Mouse (Mus musculus) retina, embryonic 14.5 days (tissue): ENCODE measurements around the gene Rsl24d1.
A peak's percentile ranks its signal among the peaks of the same experiment; 100 is the strongest.
"Not testable (repeated sequence)": the region's sequence is repeated elsewhere in the genome, so short reads cannot be mapped to it uniquely, and the experiment has no call there.

Source experiments
- DNase-seq: peaks from one replicate; pipeline ENCODE4 v3.0.0-alpha.2; 2015; ENCODE audit warnings: low spot score

The Rsl24d1 gene

DNA sequence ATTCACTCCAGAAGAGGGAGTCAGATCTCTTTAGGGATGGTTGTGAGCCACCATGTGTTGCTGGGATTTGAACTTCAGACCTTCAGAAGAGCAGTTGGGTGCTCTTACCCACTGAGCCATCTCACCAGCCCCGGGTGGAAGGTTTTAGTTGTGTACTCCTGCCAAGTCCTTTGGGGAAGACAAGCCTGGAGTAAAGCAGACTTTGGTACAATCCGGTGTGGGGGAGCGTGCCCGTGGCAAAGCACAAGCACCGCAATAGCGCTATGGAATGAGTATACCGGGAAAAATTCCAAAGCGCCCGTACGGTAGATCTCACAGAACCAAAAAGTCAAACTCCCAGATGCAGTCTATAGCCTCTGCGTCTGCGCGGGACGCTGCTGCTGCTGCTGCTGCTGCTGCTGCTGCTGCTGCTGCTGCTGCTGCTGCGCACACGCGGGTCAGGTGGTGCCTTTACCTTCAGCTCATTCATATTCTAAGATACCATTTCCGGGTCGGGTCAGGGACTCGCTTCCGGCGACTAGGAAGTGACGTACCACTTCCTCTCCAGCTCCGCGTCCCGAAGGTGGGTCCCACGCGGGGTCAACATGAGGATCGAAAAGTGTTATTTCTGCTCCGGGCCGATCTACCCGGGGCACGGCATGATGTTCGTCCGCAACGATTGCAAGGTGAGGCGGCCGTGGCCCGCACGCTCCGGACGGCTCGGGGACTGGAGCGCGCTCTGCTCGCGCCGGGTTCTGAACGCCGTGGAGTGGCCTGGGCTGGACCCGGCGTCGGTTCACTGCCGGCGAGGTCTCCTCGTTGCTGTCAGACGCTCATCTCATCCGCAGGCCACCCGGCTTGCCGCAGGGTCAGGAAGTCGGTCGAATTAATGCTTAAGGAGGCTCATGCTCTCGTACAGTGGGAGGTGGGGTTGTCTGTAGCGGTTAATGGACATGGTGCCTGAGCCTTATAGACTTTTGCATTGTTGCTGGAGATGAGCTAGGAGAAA, at the start of gene Rsl24d1:
Gene Rsl24d1 (plus strand): TSS at position 508 of the 988 bp plus-strand sequence.
- DNase-seq = peak; percentile 88

DNA sequence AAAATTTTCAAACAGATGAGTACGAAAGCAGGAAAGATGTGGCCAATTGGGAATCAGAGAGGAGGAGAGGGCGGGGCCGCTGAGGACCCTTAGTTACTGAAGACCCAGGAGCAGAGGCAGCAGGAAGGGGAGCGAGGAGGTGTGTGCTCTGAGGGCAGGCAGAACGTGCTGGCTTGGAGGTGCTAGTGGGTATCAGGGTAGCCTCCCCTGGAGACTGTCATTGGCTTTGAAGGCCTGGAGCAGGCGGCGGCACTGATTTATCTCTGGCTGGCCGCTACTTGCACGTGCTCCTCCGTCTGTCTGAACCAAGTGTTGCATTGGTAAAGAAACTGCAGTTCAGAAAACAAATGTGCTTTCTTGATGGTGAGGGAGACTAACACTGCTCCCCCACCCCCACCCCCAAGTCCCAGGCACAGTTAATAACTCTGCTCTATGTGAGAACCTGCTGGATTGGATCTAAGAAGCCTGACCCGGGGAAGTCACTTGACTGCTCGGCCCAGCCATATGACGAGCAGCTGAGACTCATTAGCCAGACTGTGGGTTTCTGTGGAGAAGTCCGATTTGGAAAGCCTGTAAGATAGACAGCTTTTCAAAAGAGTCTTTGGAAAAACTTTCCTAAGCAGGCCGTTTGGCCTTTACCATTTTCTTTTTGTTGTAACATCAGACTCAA, 49.5 kb upstream of the Rsl24d1 start:
- DNase-seq = peak; percentile 23

DNA sequence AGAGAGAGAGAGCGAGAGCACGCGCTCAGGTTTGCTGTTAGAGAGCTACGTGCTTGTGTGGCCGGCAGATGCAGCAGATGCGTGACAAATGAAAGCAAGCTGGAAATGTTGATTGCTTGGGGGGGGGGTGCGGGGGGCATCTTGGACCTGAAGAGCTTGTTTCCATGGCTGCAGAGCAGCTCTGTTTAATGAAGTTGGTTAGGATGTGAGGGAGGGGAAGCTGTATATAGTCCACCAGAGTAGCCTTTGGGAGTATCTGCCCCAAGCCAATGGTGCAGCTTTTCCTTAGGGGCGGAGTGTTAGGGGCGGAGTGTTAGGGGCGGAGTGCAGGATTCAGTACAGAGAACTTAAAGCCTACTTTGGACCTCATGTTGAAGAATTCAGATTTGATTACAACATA, 46.1 kb upstream of the Rsl24d1 start:
- no peak for DNase-seq

DNA sequence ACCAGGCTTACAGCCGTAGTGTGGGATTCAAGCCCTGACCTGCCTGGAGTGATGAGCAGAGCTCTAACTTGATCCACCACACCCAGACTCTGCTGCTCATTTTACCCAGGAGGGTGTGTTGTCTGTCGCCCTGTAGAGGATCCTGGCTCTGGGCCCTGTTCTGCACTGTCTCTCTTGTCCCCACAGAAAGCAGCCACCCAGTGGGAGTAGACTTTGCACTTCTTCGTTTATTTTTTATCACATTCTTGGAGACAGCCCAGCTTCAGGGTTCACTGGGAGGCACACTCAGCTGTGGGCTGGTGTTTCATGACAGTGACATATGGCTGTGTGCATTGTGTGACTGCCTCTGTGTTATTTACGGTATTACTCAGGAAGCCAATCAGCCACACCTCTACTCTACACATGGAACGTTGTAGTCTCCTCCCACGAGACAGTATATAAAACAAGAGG, 45.0 kb upstream of the Rsl24d1 start:
- no peak for DNase-seq

DNA sequence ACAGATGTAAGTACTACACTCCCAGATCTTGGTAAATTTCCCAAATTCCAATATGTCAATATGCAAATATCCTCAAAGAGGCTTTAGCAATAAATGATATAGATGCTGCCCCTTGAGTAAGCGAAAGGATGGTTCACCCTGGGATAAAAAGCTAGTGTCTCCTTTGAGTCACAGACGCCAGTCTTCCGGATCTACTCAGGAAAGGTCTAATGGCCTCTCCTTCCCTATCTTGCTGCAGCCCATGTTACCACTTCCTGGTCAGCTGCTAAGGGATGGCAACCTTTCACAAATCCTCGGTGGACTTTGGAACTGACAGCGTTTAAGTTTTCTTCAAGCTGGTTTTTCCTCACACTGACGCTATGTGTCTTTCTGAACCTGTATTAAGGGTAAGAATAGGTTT, 44.5 kb upstream of the Rsl24d1 start:
- DNase-seq = no peak

DNA sequence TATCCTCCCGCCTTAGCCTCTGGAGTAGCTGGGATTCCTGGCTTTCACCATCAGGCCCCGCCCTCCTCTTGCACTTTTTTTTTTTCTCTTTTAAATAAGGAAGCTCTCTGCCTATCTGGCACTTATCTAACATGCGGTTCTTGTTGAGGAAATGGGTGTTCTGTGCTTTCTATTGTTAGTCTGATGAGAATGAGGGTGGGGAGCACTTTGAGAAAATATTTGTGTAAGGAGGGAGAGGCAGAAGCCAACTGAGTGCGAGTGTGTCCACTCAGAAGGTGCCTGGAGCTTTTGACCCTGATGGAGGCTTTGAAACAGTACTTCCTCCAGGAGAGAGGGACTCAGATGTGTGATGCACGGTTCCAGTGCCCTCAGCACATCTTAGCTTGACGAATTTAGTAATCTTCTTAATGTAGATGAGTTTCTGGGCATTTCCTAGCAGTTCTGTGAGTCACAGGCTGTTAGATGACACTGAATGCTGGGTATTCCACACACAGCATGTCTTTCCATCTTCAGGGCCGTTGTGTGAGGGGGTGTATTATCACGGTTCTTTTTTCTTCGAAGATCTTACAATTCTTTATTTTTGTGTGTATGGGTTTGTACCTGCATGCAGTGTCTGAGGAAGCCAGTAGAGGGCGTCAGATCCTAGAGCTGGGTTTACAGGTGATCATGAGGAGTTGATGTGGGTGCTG, 42.1 kb upstream of the Rsl24d1 start:
- no peak for DNase-seq

DNA sequence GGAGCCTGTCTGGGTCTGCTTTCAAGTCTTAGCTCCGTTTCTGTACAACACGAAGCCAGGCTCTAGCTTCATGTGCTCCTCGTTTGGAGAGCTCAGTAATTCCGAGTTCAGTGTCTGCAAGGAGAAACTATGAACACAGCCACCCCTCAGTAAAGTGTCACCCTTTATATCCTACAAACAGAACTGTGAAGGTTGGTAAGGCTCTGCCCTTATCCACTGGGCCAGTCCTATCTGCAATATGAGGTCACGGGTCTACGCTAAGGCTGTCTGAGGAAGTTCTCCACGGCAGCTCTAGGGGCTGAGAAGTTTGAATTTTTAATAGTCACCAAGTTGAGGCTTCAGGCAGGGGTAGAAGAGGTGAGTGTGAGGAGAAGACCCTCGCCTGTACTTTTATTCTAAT, 40.8 kb upstream of the Rsl24d1 start:
- DNase-seq = no peak

DNA sequence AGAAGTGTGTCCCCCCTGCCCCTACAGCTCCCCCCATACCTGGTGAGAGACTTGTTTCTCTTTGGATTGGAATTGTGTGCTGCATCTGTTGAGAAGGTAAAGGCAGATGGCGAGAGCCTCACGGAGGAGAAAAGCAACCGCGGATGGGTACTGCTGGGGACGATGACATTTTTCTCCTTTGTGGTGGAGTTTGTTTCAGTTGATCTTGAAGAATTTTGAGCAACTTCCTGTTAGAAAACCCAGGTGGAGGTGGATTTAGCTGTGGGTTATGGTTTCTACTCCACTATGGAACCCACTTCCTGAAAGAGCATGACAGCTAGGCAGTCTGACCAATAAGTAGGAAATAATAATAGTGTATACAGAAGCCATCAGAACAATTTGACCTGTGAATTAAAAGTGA, 40.1 kb upstream of the Rsl24d1 start:
- no peak for DNase-seq

DNA sequence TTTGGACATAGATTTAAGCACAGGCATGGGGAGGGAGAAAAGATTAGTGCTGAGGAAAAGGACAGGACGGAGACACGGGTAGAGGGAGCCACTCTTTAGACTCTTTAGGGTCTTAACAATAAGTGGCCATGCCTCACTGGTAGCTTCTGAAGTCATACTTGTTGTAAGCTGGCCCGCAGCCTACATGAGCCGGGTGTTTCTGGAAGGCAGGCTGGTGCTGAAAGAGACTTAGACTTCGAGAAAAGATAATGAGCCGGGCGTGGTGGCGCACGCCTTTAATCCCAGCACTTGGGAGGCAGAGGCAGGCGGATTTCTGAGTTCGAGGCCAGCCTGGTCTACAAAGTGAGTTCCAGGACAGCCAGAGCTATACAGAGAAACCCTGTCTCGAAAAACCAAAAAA, 33.9 kb upstream of the Rsl24d1 start:
- not testable (repeated sequence) for DNase-seq

DNA sequence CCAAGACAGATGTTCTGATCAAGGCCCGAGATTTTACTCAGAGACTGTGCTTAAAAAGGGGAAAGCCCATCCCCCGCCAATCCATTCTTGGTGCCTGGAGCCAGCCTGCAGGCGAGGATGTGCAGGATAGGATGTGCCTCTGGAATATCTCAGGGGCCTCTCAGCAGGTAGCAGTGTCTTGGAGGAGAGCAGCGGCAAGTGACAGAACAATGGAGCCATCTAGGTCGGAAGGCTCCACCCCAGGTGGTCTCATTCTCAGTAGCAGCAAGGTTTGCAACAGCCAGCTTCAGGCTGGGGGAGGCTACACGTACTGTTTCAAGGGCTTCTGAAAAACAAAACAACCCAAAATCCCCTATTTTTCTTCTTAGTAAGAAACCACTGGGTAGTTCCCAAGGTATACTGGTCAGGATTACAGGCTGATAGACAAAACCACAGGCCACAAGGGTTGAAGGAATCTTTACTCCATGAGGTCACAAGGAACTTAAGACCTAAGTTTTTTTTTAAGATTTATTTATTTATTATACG, 33.4 kb upstream of the Rsl24d1 start:
- no peak for DNase-seq

DNA sequence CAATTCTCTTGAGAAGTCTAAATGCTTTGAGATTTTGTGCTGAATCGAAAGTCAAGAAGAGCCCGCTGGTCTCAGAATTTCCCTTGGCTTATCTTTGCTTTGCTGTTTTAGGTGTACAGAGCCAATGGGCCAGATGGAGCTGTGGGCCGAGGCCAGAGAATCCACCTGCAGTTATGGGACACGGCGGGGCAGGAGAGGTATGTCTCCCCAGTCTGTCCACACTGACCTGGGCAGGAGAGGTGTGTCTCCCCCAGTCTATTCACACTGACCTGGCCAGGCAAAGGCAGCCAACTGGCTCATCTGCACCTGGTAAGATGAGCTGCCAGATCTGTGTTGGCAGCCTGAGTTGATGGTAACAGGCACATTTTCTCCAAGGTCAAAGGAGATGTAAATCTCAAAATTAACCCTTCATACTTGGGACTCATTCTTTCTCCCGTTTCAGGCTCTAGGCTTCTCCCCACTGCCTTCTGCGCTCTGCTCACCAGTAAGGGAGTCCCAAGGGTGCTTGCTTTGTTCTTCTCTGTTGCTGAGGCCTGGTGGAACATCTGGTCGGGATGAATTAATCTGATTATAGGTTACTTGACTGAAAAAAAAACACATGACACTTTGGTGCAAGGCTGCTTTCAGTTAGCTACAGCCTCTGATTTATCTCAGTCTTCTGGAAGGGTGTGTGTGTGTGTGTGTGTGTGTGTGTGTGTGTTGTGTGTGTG, 30.8 kb upstream of the Rsl24d1 start:
- no peak for DNase-seq

DNA sequence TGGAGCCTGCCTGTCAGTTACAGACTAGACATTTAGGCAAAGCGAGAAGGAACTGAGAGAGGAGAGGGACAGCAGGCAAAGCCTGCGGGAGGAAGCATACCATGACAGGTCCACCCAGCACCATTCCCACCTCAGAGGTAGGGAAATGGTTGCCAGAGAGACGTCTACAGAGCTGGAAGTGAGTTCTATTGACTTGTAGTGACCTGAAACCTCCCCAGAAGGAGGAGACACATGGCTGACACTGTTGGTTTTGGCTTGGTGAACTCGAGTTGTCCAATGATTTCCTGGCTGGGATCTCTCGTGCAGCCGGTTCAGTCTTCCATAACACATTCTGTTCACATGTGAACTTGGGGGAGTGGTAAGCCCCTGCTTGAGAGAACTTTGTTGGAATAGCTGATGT, 29.3 kb upstream of the Rsl24d1 start:
- no peak for DNase-seq

DNA sequence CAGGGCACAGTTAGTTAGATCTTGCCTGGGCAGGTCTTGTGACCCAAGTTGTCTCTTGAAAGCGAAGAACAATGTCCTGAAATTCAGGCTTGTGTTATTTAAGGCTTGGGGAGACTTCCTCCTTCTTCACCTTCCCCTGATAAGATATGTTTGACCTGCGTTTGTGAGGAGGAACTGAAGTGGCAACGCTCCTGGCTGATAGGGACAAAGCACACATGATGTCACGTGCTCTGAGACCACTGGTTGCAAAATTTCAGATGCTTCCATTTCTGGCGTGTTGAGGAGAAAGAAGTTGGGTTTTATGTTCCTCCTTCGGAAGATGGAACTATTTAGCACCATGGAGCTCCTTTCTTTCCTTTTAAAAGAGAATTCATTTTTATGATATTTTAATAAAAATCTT, 27.4 kb upstream of the Rsl24d1 start:
- no peak for DNase-seq

DNA sequence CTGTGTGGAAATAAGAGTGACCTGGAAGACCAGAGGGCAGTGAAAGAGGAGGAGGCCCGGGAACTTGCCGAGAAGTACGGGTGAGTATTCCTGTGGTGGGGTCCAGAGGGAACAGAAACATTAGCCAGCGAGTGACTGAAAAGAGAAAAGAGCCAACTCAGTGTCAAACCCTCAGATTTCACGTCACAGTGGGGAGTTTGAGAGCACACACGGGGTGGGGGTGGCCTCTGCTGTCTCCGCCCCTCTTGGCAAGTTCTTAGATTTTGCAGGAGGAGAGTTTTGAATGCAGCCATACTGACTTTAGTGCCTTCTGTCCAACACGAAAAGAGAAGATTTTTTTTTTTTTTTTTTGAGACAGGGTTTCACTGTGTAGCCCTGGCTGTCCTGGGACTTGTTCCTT, 26.1 kb upstream of the Rsl24d1 start:
- no peak for DNase-seq

DNA sequence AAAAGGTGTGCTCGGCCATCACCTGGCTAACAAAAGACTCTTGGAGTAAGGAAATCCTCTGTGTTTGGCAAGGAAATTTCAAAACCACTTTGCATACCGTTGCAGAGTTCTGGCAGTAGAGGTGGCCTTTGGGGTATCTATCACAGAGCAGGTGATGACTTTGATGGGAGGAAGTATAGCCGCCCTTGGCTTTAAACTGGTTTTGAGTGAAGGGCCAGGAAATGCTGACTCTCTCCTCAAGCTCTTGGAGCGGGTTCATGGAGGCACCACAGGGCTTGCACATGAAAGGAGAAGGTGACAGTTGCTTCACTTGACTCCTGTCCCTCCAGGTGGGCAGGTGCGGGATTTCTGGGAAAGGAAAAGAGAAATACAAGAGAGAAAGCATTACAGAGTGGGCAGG, 25.6 kb upstream of the Rsl24d1 start:
- DNase-seq = no peak

DNA sequence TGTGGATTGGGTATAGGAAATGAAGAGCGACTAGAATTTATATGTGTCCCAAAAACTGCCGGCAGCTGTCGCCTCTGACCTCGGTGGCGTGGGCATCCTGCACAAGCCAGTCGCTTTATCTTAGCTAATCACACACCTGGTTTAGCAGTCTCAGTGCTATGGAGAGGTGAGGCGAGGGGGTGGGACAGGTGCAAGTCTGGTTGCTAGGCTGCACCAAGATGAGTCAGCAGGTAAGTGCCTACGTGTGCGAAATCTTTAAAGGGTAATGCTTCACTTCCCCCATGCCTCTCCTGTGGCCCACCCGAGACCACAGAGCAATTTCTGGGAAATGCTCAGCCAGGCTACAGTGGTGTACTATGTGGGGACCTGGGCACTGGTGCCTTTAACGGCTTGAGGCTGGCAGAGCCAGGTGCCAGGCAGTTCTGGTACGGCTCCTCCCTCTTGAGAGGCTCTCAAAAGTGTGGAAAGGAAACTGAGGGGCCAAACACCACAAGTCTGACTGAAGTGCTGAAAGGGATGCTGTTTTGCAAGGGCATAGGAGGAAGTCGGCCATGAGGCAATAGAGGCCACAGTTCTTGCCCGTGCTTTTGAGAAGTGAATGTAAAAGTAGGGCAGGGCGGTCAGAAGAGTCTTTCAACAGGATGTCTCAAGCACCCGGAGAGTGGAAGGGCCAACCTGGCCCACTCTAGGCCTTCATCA, 23.9 kb upstream of the Rsl24d1 start:
- DNase-seq = no peak

DNA sequence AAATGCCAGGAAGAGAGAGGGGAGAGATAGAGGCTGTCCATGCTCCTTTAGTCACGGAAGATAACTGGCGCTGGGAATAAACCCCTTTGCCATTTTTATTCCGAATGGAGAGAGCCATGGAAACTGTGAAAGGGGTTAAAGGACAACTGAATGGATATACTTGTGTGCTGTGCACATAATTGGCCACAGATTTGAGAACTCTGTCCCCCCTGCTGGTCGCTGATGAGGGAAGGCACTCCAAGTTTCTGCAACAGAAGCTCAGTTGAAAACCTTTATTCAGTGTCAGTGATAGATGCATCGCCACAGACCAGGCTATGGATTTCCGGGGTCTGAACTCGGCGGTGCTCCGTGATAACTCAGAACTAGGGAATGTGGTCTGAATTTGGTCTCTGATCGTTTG, 23.1 kb upstream of the Rsl24d1 start:
- DNase-seq = no peak

DNA sequence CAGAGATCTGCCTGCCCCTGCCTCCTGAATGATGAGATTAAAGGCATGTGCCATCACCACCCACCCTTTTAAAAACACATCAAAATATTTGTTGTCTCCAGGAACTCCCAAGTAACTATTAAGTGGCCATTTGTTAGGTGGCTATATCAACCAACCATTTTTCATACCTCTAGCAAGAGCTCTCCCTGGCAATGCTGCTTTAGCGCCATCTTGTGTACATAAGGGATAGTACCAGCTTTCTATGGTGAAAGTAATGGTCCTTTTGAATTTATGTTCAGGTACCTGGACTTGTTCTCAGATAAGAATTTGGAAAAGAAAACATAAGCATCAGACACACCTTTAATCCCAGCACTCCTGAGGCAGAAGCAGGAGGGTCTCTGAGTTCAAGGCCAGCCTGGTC, 21.5 kb upstream of the Rsl24d1 start:
- peak; percentile 86 for DNase-seq

DNA sequence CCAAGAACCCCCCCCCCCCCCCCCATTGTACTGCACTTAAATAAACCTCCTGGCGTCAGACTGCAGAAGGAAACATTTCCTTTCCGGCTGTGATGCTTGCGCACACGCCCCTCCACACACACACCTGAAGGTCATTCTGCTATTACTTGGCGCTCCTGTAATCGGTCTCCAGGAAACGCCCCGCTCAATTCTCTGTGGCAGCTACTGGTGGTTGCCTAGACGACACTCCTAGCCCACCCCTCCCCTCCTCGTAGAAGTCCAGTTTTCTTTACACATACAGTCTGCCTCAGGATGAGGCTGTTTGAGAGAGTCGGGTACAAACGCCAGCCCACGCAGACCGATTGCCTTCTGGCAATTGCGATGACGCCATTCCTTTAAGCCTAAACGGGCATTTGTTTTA, 18.6 kb upstream of the Rsl24d1 start:
- peak; percentile 34 for DNase-seq

DNA sequence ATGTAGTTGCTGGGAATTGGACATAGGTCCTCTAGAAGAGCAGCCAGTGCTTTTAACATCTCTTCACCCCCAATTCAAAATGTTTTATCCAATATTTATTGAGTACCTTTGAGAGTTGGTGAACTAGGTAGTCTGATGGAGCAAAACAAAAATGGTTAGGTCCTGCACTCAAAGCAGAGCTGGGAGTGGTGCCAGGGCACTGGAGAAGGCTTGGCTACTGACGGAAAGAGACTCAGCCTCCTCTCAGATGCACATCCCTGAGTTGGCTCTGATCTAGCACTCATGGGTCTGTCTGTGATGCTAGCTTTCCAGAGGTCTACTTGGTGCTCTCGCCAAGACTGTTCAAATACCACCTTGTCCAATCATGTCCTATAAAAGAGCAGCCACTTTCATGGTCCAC, 15.3 kb upstream of the Rsl24d1 start:
- DNase-seq = no peak

DNA sequence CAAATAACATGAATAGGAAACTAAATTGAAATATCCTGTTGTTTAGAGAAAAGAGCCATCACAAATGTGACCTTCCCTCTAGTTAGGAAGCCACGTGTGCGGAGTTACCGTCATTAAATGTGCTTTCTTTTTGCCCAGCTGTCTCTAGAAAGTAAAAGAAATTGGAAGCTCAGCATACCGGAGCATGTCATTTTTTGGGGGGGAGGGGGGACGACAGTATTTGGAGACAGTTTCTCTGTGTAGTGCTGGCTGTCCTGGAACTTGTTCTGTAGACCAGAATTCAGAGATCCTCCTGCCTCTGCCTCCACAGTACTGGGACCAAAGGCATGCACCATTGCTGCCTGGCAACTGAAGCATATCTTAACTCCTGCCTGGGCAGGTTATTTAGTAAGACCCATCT, 11.7 kb upstream of the Rsl24d1 start, which contains the start of gene Khdc3:
Gene Khdc3 (plus strand): TSS at position 301 of the 400 bp plus-strand sequence.
- DNase-seq = no peak
